Mouse (Mus musculus) intestine, embryonic 16.5 days (tissue): ENCODE measurements around the gene Calr. TPM values are rescaled to one million over a fixed set of nuclear protein-coding genes. Genes with fewer than 3 reads are reported as not detected.
A peak's percentile ranks its signal among the peaks of the same experiment; 100 is the strongest.

ENCODE experiments used
- ATAC-seq: fragments of 200-750 bp; cut with Nextera tagmentation; 2 replicates; pipeline ENCODE4 v1.8.0; 2017; ENCODE audit warnings: moderate TSS enrichment, moderate library complexity
- H3K27ac ChIP-seq: fragments of 300-500 bp; sonication (generic); 2 replicates; pipeline ENCODE4 v1.5.1; 2014; ENCODE audit warnings: mild to moderate bottlenecking, low read length
- H3K27me3 ChIP-seq: fragments of 300-500 bp; sonication (generic); replicated peaks from 2 replicates; pipeline ENCODE4 v1.6.1; 2014; ENCODE audit warnings: low read length, control low read depth, mixed read lengths; ENCODE audit not compliant: control insufficient read depth, insufficient read depth
- H3K36me3 ChIP-seq: fragments of 300-500 bp; sonication (generic); 2 replicates; pipeline ENCODE4 v1.6.1; 2014; ENCODE audit warnings: low read length, control low read depth; ENCODE audit not compliant: control insufficient read depth, insufficient read depth
- H3K4me1 ChIP-seq: fragments of 300-500 bp; sonication (generic); 2 replicates; pipeline ENCODE4 v1.6.1; 2014; ENCODE audit warnings: low read length, control low read depth, mixed read lengths; ENCODE audit not compliant: control insufficient read depth, insufficient read depth
- H3K4me2 ChIP-seq: fragments of 300-500 bp; sonication (generic); 2 replicates; pipeline ENCODE4 v1.6.1; 2014; ENCODE audit warnings: low read depth, low read length, control low read depth
- H3K4me3 ChIP-seq: fragments of 300-500 bp; sonication (generic); 2 replicates; pipeline ENCODE4 v1.5.1; 2014; ENCODE audit warnings: mild to moderate bottlenecking, low read length
- H3K9ac ChIP-seq: fragments of 300-500 bp; sonication (generic); 2 replicates; pipeline ENCODE4 v1.6.1; 2014; ENCODE audit warnings: low read depth, low read length
- H3K9me3 ChIP-seq: fragments of 300-500 bp; sonication (generic); 2 replicates; pipeline ENCODE4 v1.6.1; 2016; ENCODE audit warnings: low read length, control low read depth; ENCODE audit not compliant: control insufficient read depth
- WGBS: fragments of 180-500 bp; shearing (Covaris S2); extraction: QIAGEN DNeasy Blood & Tissue Kit; methylation state at CpG from one replicate; pipeline ENCODE4 v1.1.7; 2014; 5-methylcytosine and 5-hydroxymethylcytosine counted together
- polyA plus RNA-seq: library from polyadenylated mRNA; unstranded; fragments of >200 nt; fragmentation: Nextera tagmentation; extraction: Ambion mirVana; gene quantifications from 2 replicates; pipeline ENCODE4 v1.2.1, GENCODE M21; 2015

Gene Calr
- polyA plus RNA-seq, 1 experiment from 2014 or later: 1,204 TPM

- H3K4me2 ChIP-seq: no peak overlapping the region
- H3K27me3 ChIP-seq: no peaks in the 10 kb centered on the region
- ATAC-seq: no peak
- no peak overlapping the region for H3K4me3 ChIP-seq
- H3K36me3 ChIP-seq: no peaks in the 10 kb centered on the region
- H3K9me3 ChIP-seq: no peaks in the 10 kb centered on the region
- H3K4me1 ChIP-seq: peaks cover 10% of the 10 kb centered on the region
- H3K9ac ChIP-seq: no peak overlapping the region
- 56% methylated on average over 4 of the region's 4 CpGs for WGBS
- no peak overlapping the region for H3K27ac ChIP-seq
These were observed 21.1 kb downstream of the Calr start for GRCm38 (mm10) chr8:84825636-84826035.

- no peak overlapping the region for H3K4me3 ChIP-seq
- H3K4me1 ChIP-seq: peaks cover 10% of the 10 kb centered on the region
- H3K9ac ChIP-seq: no peak overlapping the region
- H3K9me3 ChIP-seq: no peaks in the 10 kb centered on the region
- 2% methylated on average over 18 of the region's 18 CpGs for WGBS
- ATAC-seq: peak; percentile 77
- no peaks in the 10 kb centered on the region for H3K27me3 ChIP-seq
- no peak overlapping the region for H3K27ac ChIP-seq
- no peaks in the 10 kb centered on the region for H3K36me3 ChIP-seq
- peak overlapping the region; percentile 42 for H3K4me2 ChIP-seq
These were observed 23.1 kb downstream of the Calr start for GRCm38 (mm10) chr8:84823653-84824052.

GRCm38 (mm10) chr8:84822723-84823122 lies 24.0 kb downstream of the Calr start, which contains the start of gene Dand5:
Gene Dand5, minus strand, starts transcription at chr8:84822823.
- H3K9ac ChIP-seq: peak within 1 kb of the TSS; percentile 29; the same call in 1 of the 2 replicates
- WGBS: 40% methylated on average over 3 of the region's 3 CpGs
- H3K4me2 ChIP-seq: peak within 1 kb of the TSS; percentile 42
- peaks cover 10% of the 10 kb centered on the region for H3K4me1 ChIP-seq
- H3K4me3 ChIP-seq: no peak within 1 kb of the TSS
- ATAC-seq: peak; percentile 32
- H3K36me3 ChIP-seq: no peaks in the 10 kb centered on the region
- H3K27me3 ChIP-seq: no peaks in the 10 kb centered on the region
- no peak within 1 kb of the TSS for H3K27ac ChIP-seq
- no peaks in the 10 kb centered on the region for H3K9me3 ChIP-seq

- WGBS: 78% methylated on average over 17 of the region's 17 CpGs
- no peak for ATAC-seq
- no peak overlapping the region for H3K27ac ChIP-seq
These were observed 30.6 kb downstream of the Calr start for GRCm38 (mm10) chr8:84816117-84816516.

GRCm38 (mm10) chr8:84815547-84815946 lies 31.2 kb downstream of the Calr start:
- peaks cover 14% of the 10 kb centered on the region for H3K27me3 ChIP-seq
- H3K4me2 ChIP-seq: no peak overlapping the region
- peak; percentile 82 for ATAC-seq
- WGBS: 12% methylated on average over 9 of the region's 9 CpGs
- H3K4me3 ChIP-seq: no peak overlapping the region
- H3K4me1 ChIP-seq: peaks cover 10% of the 10 kb centered on the region; the same call in 1 of the 2 replicates
- no peak overlapping the region for H3K27ac ChIP-seq
- H3K36me3 ChIP-seq: no peaks in the 10 kb centered on the region
- no peak overlapping the region for H3K9ac ChIP-seq
- H3K9me3 ChIP-seq: no peaks in the 10 kb centered on the region

More at GRCm38 (mm10) chr8:84816117-84816516, 30.6 kb downstream of the Calr start:
- Histone ChIP-seq H3K9me3 (no peaks in the 10 kb centered on the region), H3K4me2 (no peak overlapping the region), H3K36me3 (no peaks in the 10 kb centered on the region), H3K27me3 (peaks cover 12% of the 10 kb centered on the region), H3K4me1 (peaks cover 4% of the 10 kb centered on the region; the same call in 1 of the 2 replicates), H3K4me3 (no peak overlapping the region), H3K9ac (no peak overlapping the region)

- Histone ChIP-seq H3K36me3 (no peaks in the 10 kb centered on the region), H3K9me3 (no peaks in the 10 kb centered on the region), H3K4me2 (no peak overlapping the region), H3K4me3 (no peak overlapping the region), H3K27me3 (peaks cover 14% of the 10 kb centered on the region), H3K4me1 (peaks cover 10% of the 10 kb centered on the region; the same call in 1 of the 2 replicates), H3K27ac (no peak overlapping the region), H3K9ac (no peak overlapping the region)
- peak; percentile 2; the same call in 1 of the 2 replicates for ATAC-seq
- 40% methylated on average over 19 of the region's 19 CpGs for WGBS
These were observed 31.9 kb downstream of the Calr start for GRCm38 (mm10) chr8:84814555-84815441.

GRCm38 (mm10) chr8:84814240-84814554 lies 32.5 kb downstream of the Calr start:
- H3K9ac ChIP-seq: no peak overlapping the region
- H3K4me2 ChIP-seq: no peak overlapping the region
- H3K9me3 ChIP-seq: no peaks in the 10 kb centered on the region
- peaks cover 10% of the 10 kb centered on the region; the same call in 1 of the 2 replicates for H3K4me1 ChIP-seq
- H3K27me3 ChIP-seq: peaks cover 15% of the 10 kb centered on the region
- H3K4me3 ChIP-seq: no peak overlapping the region
- no peak for ATAC-seq
- WGBS: 84% methylated on average over 11 of the region's 11 CpGs
- no peak overlapping the region for H3K27ac ChIP-seq
- no peaks in the 10 kb centered on the region for H3K36me3 ChIP-seq

- ATAC-seq: no peak
- H3K27me3 ChIP-seq: peaks cover 19% of the 10 kb centered on the region
- no peak overlapping the region for H3K4me3 ChIP-seq
- H3K36me3 ChIP-seq: no peaks in the 10 kb centered on the region
- no peaks in the 10 kb centered on the region for H3K9me3 ChIP-seq
- H3K4me1 ChIP-seq: peaks cover 10% of the 10 kb centered on the region; the same call in 1 of the 2 replicates
- no peak overlapping the region for H3K27ac ChIP-seq
- 84% methylated on average over 3 of the region's 3 CpGs for WGBS
- H3K9ac ChIP-seq: no peak overlapping the region
- H3K4me2 ChIP-seq: no peak overlapping the region
These were observed 32.9 kb downstream of the Calr start for GRCm38 (mm10) chr8:84813830-84814229.

GRCm38 (mm10) chr8:84813059-84813458 lies 33.7 kb downstream of the Calr start:
- H3K4me2 ChIP-seq: no peak overlapping the region
- WGBS: 3% methylated on average over 5 of the region's 5 CpGs
- H3K36me3 ChIP-seq: no peaks in the 10 kb centered on the region
- ATAC-seq: no peak
- H3K27ac ChIP-seq: no peak overlapping the region
- no peak overlapping the region for H3K9ac ChIP-seq
- H3K9me3 ChIP-seq: no peaks in the 10 kb centered on the region
- peaks cover 10% of the 10 kb centered on the region; the same call in 1 of the 2 replicates for H3K4me1 ChIP-seq
- H3K4me3 ChIP-seq: no peak overlapping the region
- peaks cover 24% of the 10 kb centered on the region for H3K27me3 ChIP-seq
